Mouse (Mus musculus): ENCODE data around the gene Tex2. TPM values are rescaled to one million over a fixed set of nuclear protein-coding genes. Genes with fewer than 3 reads are reported as not detected.
"Not testable (repeated sequence)": the region's sequence is repeated elsewhere in the genome, so short reads cannot be mapped to it uniquely, and the experiment has no call there.

Gene Tex2
- total RNA-seq, 1 experiment, result 34.4 TPM

GRCm38 (mm10) chr11:106638551-106639355 is 25.5 kb upstream of the Tex2 start:
- in situ Hi-C loops (cut with MboI; ENCODE audit: low sequenced_read_pairs in 2 of 2, unreplicated experiment in 2 of 2), result loop anchor here in 1 of 2 experiments (10.0 kb wide), 1 partner anchor 224 kb away; no protein-coding TSS in a partner anchor
- peak overlapping the region; percentile 7; the same call in 1 of the 2 replicates for H3K9ac ChIP-seq (ENCODE audit: insufficient read depth, low read depth, low read length, poor library complexity, severe bottlenecking)
- TF ChIP-seq ZC3H11A (IDR thresholded peaks at IDR 0.05; ENCODE audit: borderline replicate concordance, low read depth, low read length), result no peak
- TF ChIP-seq HCFC1 (IDR thresholded peaks at IDR 0.05; ENCODE audit: borderline replicate concordance, insufficient read depth, low read length), result no peak
- no peak for TF ChIP-seq CHD2 (IDR thresholded peaks at IDR 0.05; ENCODE audit: low read depth, low read length)
- no peak for TF ChIP-seq ZNF384 (IDR thresholded peaks at IDR 0.05; ENCODE audit: low read depth, low read length)
- no peak for TF ChIP-seq MAFK (IDR thresholded peaks at IDR 0.05; ENCODE audit: insufficient read depth, low read depth, low read length)
- H3K9me3 ChIP-seq (ENCODE audit: control insufficient read depth, insufficient read depth, low read depth, low read length), result no peaks in the 10 kb centered on the region
- peaks cover 2 to 34% of the 10 kb centered on the region in 2 experiments; a peak in 2 of 4 replicates for H3K4me1 ChIP-seq (ENCODE audit: control insufficient read depth in 2 of 2, insufficient read depth in 2 of 2, low read length in 2 of 2, poor library complexity in 1 of 2)
- H3K36me3 ChIP-seq (ENCODE audit: control insufficient read depth, insufficient read depth, low read length, poor library complexity, severe bottlenecking), result no peaks in the 10 kb centered on the region
- peak overlapping the region; percentile 34; the same call in 1 of the 2 replicates for H3K27ac ChIP-seq (ENCODE audit: insufficient read depth, low read depth, low read length, poor library complexity, severe bottlenecking)
- DNase-seq (ENCODE audit: low read depth, low spot score), result no peak
- no peak overlapping the region for H3K4me3 ChIP-seq (ENCODE audit: insufficient read depth in 1 of 2, low read depth in 1 of 2, low read length in 2 of 2, poor library complexity in 1 of 2, severe bottlenecking in 1 of 2)

DNA sequence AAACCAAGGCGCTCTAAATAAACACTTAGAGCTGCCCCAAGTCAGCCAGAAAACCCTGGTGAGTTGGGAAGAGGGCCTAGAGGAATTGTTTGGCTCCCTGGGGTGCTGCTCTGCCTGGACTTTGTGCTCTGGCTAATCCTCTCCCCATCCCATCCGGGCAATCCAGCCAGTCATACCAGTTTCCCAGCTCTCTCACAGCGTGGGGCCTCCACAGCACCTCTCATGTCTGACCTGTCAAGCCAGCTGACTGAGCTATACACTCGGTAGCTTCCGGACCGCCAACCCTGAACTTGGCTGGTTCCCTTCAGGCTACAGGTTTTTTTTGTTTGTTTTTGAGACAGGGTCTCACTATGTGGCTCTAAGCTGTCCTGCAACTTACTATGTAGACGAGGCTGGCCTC is 24.5 kb upstream of the Tex2 start:
- peaks cover 2 to 31% of the 10 kb centered on the region in 2 experiments; a peak in 2 of 4 replicates for H3K4me1 ChIP-seq (ENCODE audit: control insufficient read depth in 2 of 2, insufficient read depth in 2 of 2, low read length in 2 of 2, poor library complexity in 1 of 2)
- TF ChIP-seq ZNF384 (IDR thresholded peaks at IDR 0.05; ENCODE audit: low read depth, low read length) (no peak), CHD2 (IDR thresholded peaks at IDR 0.05; ENCODE audit: low read depth, low read length) (no peak), MAFK (IDR thresholded peaks at IDR 0.05; ENCODE audit: insufficient read depth, low read depth, low read length) (no peak), HCFC1 (IDR thresholded peaks at IDR 0.05; ENCODE audit: borderline replicate concordance, insufficient read depth, low read length) (no peak), ZC3H11A (IDR thresholded peaks at IDR 0.05; ENCODE audit: borderline replicate concordance, low read depth, low read length) (no peak)
- H3K4me3 ChIP-seq (ENCODE audit: insufficient read depth in 1 of 2, low read depth in 1 of 2, low read length in 2 of 2, poor library complexity in 1 of 2, severe bottlenecking in 1 of 2), result no peak overlapping the region; a peak in 1 of 4 replicates
- no peaks in the 10 kb centered on the region for H3K36me3 ChIP-seq (ENCODE audit: control insufficient read depth, insufficient read depth, low read length, poor library complexity, severe bottlenecking)
- H3K9ac ChIP-seq (ENCODE audit: insufficient read depth, low read depth, low read length, poor library complexity, severe bottlenecking), result 0 out of 2 replicates have a peak overlapping the region, but pooled peaks have one; percentile 2
- H3K27ac ChIP-seq (ENCODE audit: insufficient read depth, low read depth, low read length, poor library complexity, severe bottlenecking), result peak overlapping the region; percentile 65
- DNase-seq (ENCODE audit: low read depth, low spot score), result no peak
- in situ Hi-C loops (cut with MboI; ENCODE audit: low sequenced_read_pairs in 2 of 2, unreplicated experiment in 2 of 2), result loop anchor here in 1 of 2 experiments (10.0 kb wide), 1 partner anchor 223 kb away; no protein-coding TSS in a partner anchor
- H3K9me3 ChIP-seq (ENCODE audit: control insufficient read depth, insufficient read depth, low read depth, low read length), result no peaks in the 10 kb centered on the region

GRCm38 (mm10) chr11:106635946-106636345 is 22.7 kb upstream of the Tex2 start:
- H3K4me3 ChIP-seq (ENCODE audit: insufficient read depth in 1 of 2, low read depth in 1 of 2, low read length in 2 of 2, poor library complexity in 1 of 2, severe bottlenecking in 1 of 2), result no peak overlapping the region
- H3K36me3 ChIP-seq (ENCODE audit: control insufficient read depth, insufficient read depth, low read length, poor library complexity, severe bottlenecking), result no peaks in the 10 kb centered on the region
- no peak overlapping the region for H3K9ac ChIP-seq (ENCODE audit: insufficient read depth, low read depth, low read length, poor library complexity, severe bottlenecking)
- H3K27ac ChIP-seq (ENCODE audit: insufficient read depth, low read depth, low read length, poor library complexity, severe bottlenecking), result peak overlapping the region; percentile 72; the same call in 1 of the 2 replicates
- TF ChIP-seq CHD2 (IDR thresholded peaks at IDR 0.05; ENCODE audit: low read depth, low read length), result no peak
- no peak for TF ChIP-seq HCFC1 (IDR thresholded peaks at IDR 0.05; ENCODE audit: borderline replicate concordance, insufficient read depth, low read length)
- TF ChIP-seq ZC3H11A (IDR thresholded peaks at IDR 0.05; ENCODE audit: borderline replicate concordance, low read depth, low read length), result no peak
- no peak for TF ChIP-seq MAFK (IDR thresholded peaks at IDR 0.05; ENCODE audit: insufficient read depth, low read depth, low read length)
- peaks cover 2 to 29% of the 10 kb centered on the region in 2 experiments; a peak in 2 of 4 replicates for H3K4me1 ChIP-seq (ENCODE audit: control insufficient read depth in 2 of 2, insufficient read depth in 2 of 2, low read length in 2 of 2, poor library complexity in 1 of 2)
- DNase-seq (ENCODE audit: low read depth, low spot score), result no peak
- in situ Hi-C loops (cut with MboI; ENCODE audit: low sequenced_read_pairs in 2 of 2, unreplicated experiment in 2 of 2), result loop anchor here in 1 of 2 experiments (10.0 kb wide), 1 partner anchor 221 kb away; no protein-coding TSS in a partner anchor
- H3K9me3 ChIP-seq (ENCODE audit: control insufficient read depth, insufficient read depth, low read depth, low read length), result no peaks in the 10 kb centered on the region; the same call in 1 of the 2 replicates

GRCm38 (mm10) chr11:106634175-106634574 is 21.0 kb upstream of the Tex2 start:
- H3K4me3 ChIP-seq (ENCODE audit: insufficient read depth in 1 of 2, low read depth in 1 of 2, low read length in 2 of 2, poor library complexity in 1 of 2, severe bottlenecking in 1 of 2); H3K9me3 ChIP-seq (ENCODE audit: control insufficient read depth, insufficient read depth, low read depth, low read length); DNase-seq (ENCODE audit: low read depth, low spot score); H3K36me3 ChIP-seq (ENCODE audit: control insufficient read depth, insufficient read depth, low read length, poor library complexity, severe bottlenecking); H3K9ac ChIP-seq (ENCODE audit: insufficient read depth, low read depth, low read length, poor library complexity, severe bottlenecking): not testable (repeated sequence)
- Histone ChIP-seq H3K27ac (ENCODE audit: insufficient read depth, low read depth, low read length, poor library complexity, severe bottlenecking) (peak overlapping the region; percentile 20; the same call in 1 of the 2 replicates), H3K4me1 (ENCODE audit: control insufficient read depth in 2 of 2, insufficient read depth in 2 of 2, low read length in 2 of 2, poor library complexity in 1 of 2) (peaks cover under 1 to 16% of the 10 kb centered on the region in 2 experiments; a peak in 2 of 4 replicates)
- in situ Hi-C loops (cut with MboI; ENCODE audit: low sequenced_read_pairs in 2 of 2, unreplicated experiment in 2 of 2), result loop anchor here in 1 of 2 experiments (10.0 kb wide), 1 partner anchor 219 kb away; no protein-coding TSS in a partner anchor
